Mouse (Mus musculus) T-helper 17 cell (primary cell): ENCODE results near the gene Rpl12.
"Not testable (repeated sequence)": the region's sequence is repeated elsewhere in the genome, so short reads cannot be mapped to it uniquely, and the experiment has no call there.

ENCODE experiments used
- in situ Hi-C, 2 experiments: fragments of 300-600 bp; cut with MboI, MseI; formaldehyde crosslinking; loops; 1 replicate in 1 of 2; 2 replicates in 1 of 2; pipeline ENCODE4 v1.15.1; 2025; ENCODE audit warnings: high pct_unique_total_duplicates in 2 of 2

Gene Rpl12

GRCm38 (mm10) chr2:32978675-32979074 is 17.3 kb downstream of the Rpl12 start:
- in situ Hi-C loops: no loop called here

DNA sequence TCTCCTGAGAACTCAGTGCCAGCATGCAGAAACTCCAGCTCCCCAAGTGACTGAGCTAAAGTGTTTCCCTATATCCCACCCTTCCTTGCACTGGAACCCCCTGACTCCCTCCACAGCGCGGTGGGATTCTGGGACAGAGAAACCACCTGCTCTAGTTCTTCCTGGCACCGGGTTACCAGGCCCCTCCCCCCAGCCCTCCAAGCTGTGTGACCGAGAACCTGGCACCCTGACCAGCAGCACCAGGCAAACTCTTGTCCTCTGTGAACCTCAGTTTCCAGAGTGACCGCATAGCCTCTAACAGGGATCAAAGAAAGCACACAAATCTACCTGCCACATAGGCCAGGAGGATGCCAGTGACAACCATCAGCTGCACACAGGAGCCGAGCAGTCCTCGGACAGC is 18.3 kb downstream of the Rpl12 start:
- in situ Hi-C loops: loop anchor here in 1 of 2 experiments (5.0 kb wide), 1 partner anchor 532 kb away; no protein-coding TSS in a partner anchor

DNA sequence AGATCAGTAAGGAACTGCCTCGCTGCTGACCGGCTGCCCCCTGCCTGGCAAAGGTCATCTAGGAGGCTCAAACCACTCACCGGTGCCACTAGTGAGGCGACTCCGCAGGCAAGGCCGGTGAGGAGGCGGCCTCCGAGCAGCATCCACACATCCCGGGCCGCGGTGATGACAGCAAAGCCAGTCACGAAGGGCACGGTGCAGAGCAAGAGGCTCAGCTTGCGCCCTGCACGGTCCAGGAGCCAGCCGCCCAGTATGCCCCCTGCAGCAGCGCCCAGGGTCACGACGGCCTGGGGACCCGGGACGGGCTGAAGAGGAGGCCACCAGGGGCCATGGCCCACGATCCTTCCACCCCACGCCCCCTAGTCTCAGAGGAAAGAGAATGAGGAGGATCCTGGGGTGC is 19.9 kb downstream of the Rpl12 start:
- in situ Hi-C loops: loop anchor here in 1 of 2 experiments (5.0 kb wide), 1 partner anchor 534 kb away; no protein-coding TSS in a partner anchor

DNA sequence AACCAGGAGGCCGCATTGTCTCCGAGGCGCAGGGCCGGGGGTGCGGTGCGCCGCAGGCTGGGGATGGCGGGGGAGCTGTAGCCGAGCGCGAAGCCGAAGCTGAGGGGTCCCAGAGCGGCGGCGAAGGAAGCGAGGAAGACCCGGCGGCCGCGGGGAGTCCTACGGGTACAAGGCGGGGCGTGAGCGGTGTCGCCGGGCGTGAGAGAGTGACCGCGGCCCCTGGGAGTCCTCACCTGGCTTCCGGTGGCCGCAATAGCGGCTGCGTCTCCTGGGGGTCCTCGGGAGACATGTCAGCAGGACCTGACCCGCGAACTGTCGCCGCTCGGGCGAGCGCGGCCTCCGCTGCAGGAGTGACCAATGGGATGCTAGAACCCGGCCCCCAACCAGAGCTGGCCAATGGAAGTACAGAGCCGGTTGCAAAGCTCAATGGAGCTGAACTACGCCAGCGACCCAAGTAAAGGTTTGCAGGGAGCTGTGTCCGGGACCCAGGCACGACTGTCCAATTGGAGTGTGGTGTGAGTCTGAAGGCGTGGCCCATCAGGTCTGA is 20.4 kb downstream of the Rpl12 start, which contains the start of gene Slc2a8:
TSS of gene Slc2a8 (minus strand) at position 359 of the 547 bp plus-strand sequence.
- in situ Hi-C loops: loop anchor here in 1 of 2 experiments (5.0 kb wide), 1 partner anchor 534 kb away; no protein-coding TSS in a partner anchor

- in situ Hi-C loops: loop anchor here in 1 of 2 experiments (5.0 kb wide), 1 partner anchor 535 kb away; no protein-coding TSS in a partner anchor
Measured at GRCm38 (mm10) chr2:32982700-32983099, 21.3 kb downstream of the Rpl12 start.

DNA sequence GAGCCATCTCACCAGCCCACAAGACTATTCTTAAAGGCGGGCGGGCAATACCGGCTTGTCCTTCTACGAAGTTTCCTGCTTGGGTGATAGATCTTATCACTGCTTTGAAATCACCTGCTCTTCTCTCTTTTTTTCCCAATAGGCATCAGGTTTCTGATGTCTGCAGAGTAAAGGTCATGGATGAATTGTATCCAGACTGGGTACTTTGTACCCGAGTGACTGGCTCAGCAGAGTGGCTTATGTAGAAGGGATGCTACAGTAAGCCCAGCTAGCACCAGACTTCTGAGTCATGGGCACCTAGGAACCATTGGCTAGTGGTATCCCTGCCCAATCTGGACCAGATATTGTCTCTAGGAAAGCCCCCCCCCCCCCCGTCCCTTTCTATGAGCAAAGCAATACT is 22.3 kb downstream of the Rpl12 start:
- in situ Hi-C loops: loop anchor here in 1 of 2 experiments (5.0 kb wide), 1 partner anchor 536 kb away; no protein-coding TSS in a partner anchor

DNA sequence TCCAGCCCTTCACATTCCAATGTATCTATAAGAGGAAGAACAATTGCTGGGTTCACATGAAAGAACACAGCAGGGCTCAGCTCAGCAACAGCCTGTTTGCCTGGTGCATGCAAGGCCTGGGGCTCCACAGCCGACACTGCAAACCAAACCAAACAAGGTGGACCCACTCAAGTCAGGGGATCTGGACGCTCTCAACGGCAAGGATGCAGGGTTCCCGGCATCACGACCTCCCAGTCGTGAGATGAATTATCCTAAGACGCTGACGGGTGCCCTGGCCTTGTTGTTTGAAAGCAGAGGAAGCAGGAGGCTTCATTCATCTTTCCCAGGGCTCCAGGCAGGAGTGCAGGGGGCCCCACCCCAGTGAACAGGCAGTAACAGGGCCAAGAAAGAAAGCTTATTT is 24.5 kb downstream of the Rpl12 start:
- in situ Hi-C loops: no loop called here

GRCm38 (mm10) chr2:32989376-32989775 is 28.0 kb downstream of the Rpl12 start:
- in situ Hi-C loops: no loop called here

- in situ Hi-C loops: no loop called here
Measured at GRCm38 (mm10) chr2:32990167-32990832, 28.9 kb downstream of the Rpl12 start.

DNA sequence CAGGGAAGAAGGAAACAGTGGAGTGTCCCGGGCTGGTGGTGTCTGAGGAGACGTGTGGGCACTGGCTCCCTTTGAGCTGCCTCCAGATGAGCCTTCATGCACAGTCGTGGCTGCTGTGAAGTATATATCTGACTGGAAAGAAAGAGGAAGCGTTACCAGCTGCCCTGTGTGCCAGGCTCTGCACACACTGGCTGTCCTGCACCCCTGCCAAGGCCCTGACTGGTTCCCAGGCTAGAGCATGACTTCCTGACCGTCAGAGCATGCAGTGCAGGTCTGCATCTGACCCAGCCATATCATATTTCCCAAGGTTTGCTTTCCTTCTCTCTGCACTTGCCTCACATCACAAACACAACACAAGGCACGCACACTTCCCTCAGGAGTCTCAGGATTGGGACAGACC is 30.8 kb downstream of the Rpl12 start:
- in situ Hi-C loops: no loop called here

DNA sequence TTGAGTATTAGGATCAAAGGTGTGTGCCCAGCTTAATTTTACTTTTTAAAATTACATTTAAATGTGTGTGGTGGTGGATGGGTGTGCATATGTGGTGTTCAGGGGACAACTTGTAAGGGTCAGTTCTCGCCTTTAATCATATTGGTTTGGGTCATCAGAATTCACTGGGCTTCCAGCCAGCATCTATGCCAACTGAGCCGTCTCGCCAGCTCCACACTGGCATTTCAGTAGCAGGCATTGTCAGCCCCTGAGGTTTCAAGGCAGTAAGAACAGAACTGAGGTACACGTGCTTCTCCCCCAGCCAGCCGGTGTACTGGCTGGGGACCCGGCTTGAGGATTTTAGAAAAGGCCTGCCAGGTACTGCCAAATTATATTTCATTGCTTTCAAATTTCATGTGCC is 35.7 kb downstream of the Rpl12 start:
- in situ Hi-C loops: no loop called here

GRCm38 (mm10) chr2:32997792-32998191 is 36.4 kb downstream of the Rpl12 start:
- in situ Hi-C loops: no loop called here

GRCm38 (mm10) chr2:32999752-33000151 is 38.4 kb downstream of the Rpl12 start:
- in situ Hi-C loops: no loop called here

GRCm38 (mm10) chr2:33002144-33002543 is 40.8 kb downstream of the Rpl12 start:
- in situ Hi-C loops: no loop called here

DNA sequence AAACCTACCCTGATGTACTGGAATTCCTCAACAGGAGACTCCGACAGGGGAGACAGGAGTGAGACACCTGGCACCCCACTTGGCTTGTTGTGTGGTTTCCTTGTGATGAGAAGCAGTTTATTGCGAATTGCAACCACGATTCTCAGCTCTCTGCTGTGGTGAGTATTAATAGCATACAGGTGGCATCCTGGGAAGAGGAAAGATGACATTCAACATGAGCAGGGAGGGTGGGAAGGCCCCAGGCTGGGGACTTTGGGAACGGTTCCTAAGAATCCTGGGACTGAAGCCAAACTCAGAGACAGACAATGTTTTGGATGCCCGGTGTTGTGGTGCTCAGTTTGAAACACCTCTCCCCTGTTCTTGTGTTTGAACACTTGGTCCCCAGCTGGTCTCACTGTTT is 43.7 kb downstream of the Rpl12 start:
- in situ Hi-C loops: no loop called here

- in situ Hi-C loops: not testable (repeated sequence)
Measured at GRCm38 (mm10) chr2:33009055-33009454, 47.7 kb downstream of the Rpl12 start.

GRCm38 (mm10) chr2:33014877-33015276 is 53.5 kb downstream of the Rpl12 start:
- in situ Hi-C loops: no loop called here
